Mouse (Mus musculus) monocyte, adult 5-6 weeks (primary cell): ENCODE measurements around the gene Zfp428. TPM values are rescaled to one million over a fixed set of nuclear protein-coding genes. Genes with fewer than 3 reads are reported as not detected.

Experiments
- ATAC-seq: fragments of 153-309, 156-312 bp; replicated peaks from 2 replicates; pipeline ENCODE4 v1.8.0; 2017; ENCODE audit warnings: mild to moderate bottlenecking; ENCODE audit not compliant: low TSS enrichment, insufficient number of reproducible peaks, severe bottlenecking, poor library complexity, low FRiP score
- total RNA-seq: library from RNA; stranded (forward); fragments of 200-1000, 200-491, 200-594 nt; gene quantifications from 3 replicates; pipeline ENCODE4 v1.2.3, GENCODE M21; 2017

The Zfp428 gene
- total RNA-seq = 0.95 TPM in 1 of 3 replicates, not detected in the others

GRCm38 (mm10) chr7:24506838-24507725 lies at the start of gene Zfp428:
Gene Zfp428, plus strand, starts transcription at chr7:24507006.
- peak; percentile 72 for ATAC-seq

- peak; percentile 37 for ATAC-seq
Measured at GRCm38 (mm10) chr7:24457726-24458370, 49.0 kb upstream of the Zfp428 start.

- ATAC-seq = no peak
Measured at GRCm38 (mm10) chr7:24459440-24459839, 47.4 kb upstream of the Zfp428 start.

GRCm38 (mm10) chr7:24459843-24460242 lies 47.0 kb upstream of the Zfp428 start:
- peak; percentile 74 for ATAC-seq

- ATAC-seq = no peak
Measured at GRCm38 (mm10) chr7:24461376-24462051, 45.3 kb upstream of the Zfp428 start.

GRCm38 (mm10) chr7:24462388-24463319 lies 44.2 kb upstream of the Zfp428 start, which contains the start of gene Plaur:
Gene Plaur, plus strand, starts transcription at chr7:24462484.
- ATAC-seq = peak; percentile 46

- 0 out of 2 replicates have a peak, but pooled peaks have one; percentile 10 for ATAC-seq
Measured at GRCm38 (mm10) chr7:24466835-24467234, 40.0 kb upstream of the Zfp428 start.

- no peak for ATAC-seq
Measured at GRCm38 (mm10) chr7:24467886-24468285, 38.9 kb upstream of the Zfp428 start.

GRCm38 (mm10) chr7:24469126-24469525 lies 37.7 kb upstream of the Zfp428 start:
- no peak for ATAC-seq

GRCm38 (mm10) chr7:24470356-24470755 lies 36.5 kb upstream of the Zfp428 start:
- no peak for ATAC-seq

GRCm38 (mm10) chr7:24472442-24472841 lies 34.4 kb upstream of the Zfp428 start:
- no peak for ATAC-seq

GRCm38 (mm10) chr7:24472937-24473336 lies 33.9 kb upstream of the Zfp428 start:
- no peak for ATAC-seq

- ATAC-seq = no peak
Measured at GRCm38 (mm10) chr7:24473913-24474529, 32.8 kb upstream of the Zfp428 start.

- ATAC-seq = no peak
Measured at GRCm38 (mm10) chr7:24474811-24475506, 31.8 kb upstream of the Zfp428 start.

GRCm38 (mm10) chr7:24476338-24476737 lies 30.5 kb upstream of the Zfp428 start:
- ATAC-seq = no peak

- ATAC-seq = no peak
Measured at GRCm38 (mm10) chr7:24476856-24477255, 29.9 kb upstream of the Zfp428 start.

GRCm38 (mm10) chr7:24478911-24479310 lies 27.9 kb upstream of the Zfp428 start:
- ATAC-seq = no peak
